Mouse (Mus musculus): Measurements from ENCODE around the gene Tmem107. TPM values are rescaled to one million over a fixed set of nuclear protein-coding genes. Genes with fewer than 3 reads are reported as not detected.

The Tmem107 gene
- polyA plus RNA-seq, 1 experiment from 2014 or later = 39.8 TPM

- Histone ChIP-seq H3K9ac (peak overlapping the region; percentile 69), H3K36me3 (peaks cover 44% of the 10 kb centered on the region), H3K27ac (0 out of 2 replicates have a peak overlapping the region, but pooled peaks have one; percentile 46), H3K4me2 (replicated peaks) (peak overlapping the region; percentile 93), H3K4me1 (peaks cover 51% of the 10 kb centered on the region), H3K4me3 (peak overlapping the region; percentile 52), H3K9me3 (no peaks in the 10 kb centered on the region), H3K27me3 (replicated peaks) (no peaks in the 10 kb centered on the region)
- ATAC-seq (ENCODE audit: low FRiP score, low read depth) = peak; percentile 38; the same call in 1 of the 2 replicates
- WGBS = 2% methylated on average over 23 of the region's 23 CpGs
Observed at GRCm38 (mm10) chr11:69099915-69100345, 29.3 kb downstream of the Tmem107 start.

GRCm38 (mm10) chr11:69100639-69101360 lies 30.2 kb downstream of the Tmem107 start:
- no peak overlapping the region for H3K27ac ChIP-seq
- peaks cover 52% of the 10 kb centered on the region for H3K36me3 ChIP-seq
- H3K4me1 ChIP-seq = peaks cover 45% of the 10 kb centered on the region
- ATAC-seq (ENCODE audit: low FRiP score, low read depth) = no peak
- H3K27me3 ChIP-seq (replicated peaks) = no peaks in the 10 kb centered on the region
- peak overlapping the region; percentile 69 for H3K9ac ChIP-seq
- H3K4me2 ChIP-seq (replicated peaks) = peak overlapping the region; percentile 93
- 91% methylated on average over 20 of the region's 20 CpGs for WGBS
- no peaks in the 10 kb centered on the region for H3K9me3 ChIP-seq
- peak overlapping the region; percentile 52 for H3K4me3 ChIP-seq

GRCm38 (mm10) chr11:69101604-69102402 lies 31.2 kb downstream of the Tmem107 start:
- no peak overlapping the region for H3K9ac ChIP-seq
- WGBS = 91% methylated on average over 21 of the region's 21 CpGs
- H3K4me2 ChIP-seq (replicated peaks) = no peak overlapping the region
- no peak overlapping the region for H3K4me3 ChIP-seq
- peaks cover 62% of the 10 kb centered on the region for H3K36me3 ChIP-seq
- H3K4me1 ChIP-seq = peaks cover 36% of the 10 kb centered on the region
- H3K27ac ChIP-seq = no peak overlapping the region
- no peak for ATAC-seq (ENCODE audit: low FRiP score, low read depth)
- no peaks in the 10 kb centered on the region for H3K9me3 ChIP-seq
- no peaks in the 10 kb centered on the region for H3K27me3 ChIP-seq (replicated peaks)

GRCm38 (mm10) chr11:69102403-69102725 lies 31.8 kb downstream of the Tmem107 start:
- peaks cover 68% of the 10 kb centered on the region for H3K36me3 ChIP-seq
- H3K4me3 ChIP-seq = no peak overlapping the region

GRCm38 (mm10) chr11:69103121-69103520 lies 32.5 kb downstream of the Tmem107 start:
- Histone ChIP-seq H3K4me3 (no peak overlapping the region), H3K4me1 (peaks cover 23% of the 10 kb centered on the region), H3K36me3 (peaks cover 75% of the 10 kb centered on the region), H3K4me2 (replicated peaks) (no peak overlapping the region), H3K27ac (no peak overlapping the region), H3K9me3 (no peaks in the 10 kb centered on the region), H3K27me3 (replicated peaks) (no peaks in the 10 kb centered on the region), H3K9ac (no peak overlapping the region)
- 97% methylated on average over 14 of the region's 14 CpGs for WGBS
- ATAC-seq (ENCODE audit: low FRiP score, low read depth) = no peak

More at GRCm38 (mm10) chr11:69102403-69102725, 31.8 kb downstream of the Tmem107 start:
- Histone ChIP-seq H3K27ac (no peak overlapping the region), H3K9ac (no peak overlapping the region), H3K4me1 (peaks cover 31% of the 10 kb centered on the region), H3K27me3 (replicated peaks) (no peaks in the 10 kb centered on the region), H3K4me2 (replicated peaks) (no peak overlapping the region), H3K9me3 (no peaks in the 10 kb centered on the region)
- ATAC-seq (ENCODE audit: low FRiP score, low read depth) = no peak
- WGBS = 91% methylated on average over 7 of the region's 7 CpGs

- H3K9me3 ChIP-seq = no peaks in the 10 kb centered on the region
- H3K4me3 ChIP-seq = no peak overlapping the region
- no peaks in the 10 kb centered on the region for H3K27me3 ChIP-seq (replicated peaks)
- WGBS = 91% methylated on average over 15 of the region's 15 CpGs
- H3K4me2 ChIP-seq (replicated peaks) = no peak overlapping the region
- H3K36me3 ChIP-seq = peaks cover 82% of the 10 kb centered on the region
- ATAC-seq (ENCODE audit: low FRiP score, low read depth) = no peak
- no peak overlapping the region for H3K27ac ChIP-seq
- no peak overlapping the region for H3K9ac ChIP-seq
- peaks cover 18% of the 10 kb centered on the region for H3K4me1 ChIP-seq
Observed at GRCm38 (mm10) chr11:69103531-69104435, 33.2 kb downstream of the Tmem107 start.

- Histone ChIP-seq H3K4me3 (no peak overlapping the region), H3K27ac (no peak overlapping the region), H3K9me3 (no peaks in the 10 kb centered on the region), H3K4me1 (peaks cover 12% of the 10 kb centered on the region), H3K4me2 (replicated peaks) (no peak overlapping the region), H3K36me3 (peaks cover 89% of the 10 kb centered on the region), H3K9ac (no peak overlapping the region), H3K27me3 (replicated peaks) (no peaks in the 10 kb centered on the region)
- 93% methylated on average over 14 of the region's 14 CpGs for WGBS
- ATAC-seq (ENCODE audit: low FRiP score, low read depth) = no peak
Observed at GRCm38 (mm10) chr11:69104487-69104886, 33.9 kb downstream of the Tmem107 start.

- Histone ChIP-seq H3K27me3 (replicated peaks) (no peaks in the 10 kb centered on the region), H3K4me2 (replicated peaks) (no peak overlapping the region), H3K9me3 (no peaks in the 10 kb centered on the region), H3K4me3 (no peak overlapping the region), H3K27ac (no peak overlapping the region), H3K4me1 (peaks cover 5% of the 10 kb centered on the region; the same call in 1 of the 2 replicates), H3K36me3 (peaks cover 90% of the 10 kb centered on the region), H3K9ac (no peak overlapping the region)
- 90% methylated on average over 6 of the region's 6 CpGs for WGBS
- ATAC-seq (ENCODE audit: low FRiP score, low read depth) = no peak
Observed at GRCm38 (mm10) chr11:69105227-69105626, 34.6 kb downstream of the Tmem107 start.

GRCm38 (mm10) chr11:69105796-69106195 lies 35.2 kb downstream of the Tmem107 start:
- H3K27me3 ChIP-seq (replicated peaks) = no peaks in the 10 kb centered on the region
- H3K36me3 ChIP-seq = peaks cover 87% of the 10 kb centered on the region
- no peak overlapping the region for H3K4me2 ChIP-seq (replicated peaks)
- no peak for ATAC-seq (ENCODE audit: low FRiP score, low read depth)
- H3K4me3 ChIP-seq = no peak overlapping the region
- no peak overlapping the region for H3K9ac ChIP-seq
- 81% methylated on average over 2 of the region's 2 CpGs for WGBS
- no peak overlapping the region for H3K27ac ChIP-seq
- no peaks in the 10 kb centered on the region for H3K9me3 ChIP-seq
- no peaks in the 10 kb centered on the region for H3K4me1 ChIP-seq

GRCm38 (mm10) chr11:69106299-69106698 lies 35.7 kb downstream of the Tmem107 start:
- H3K27ac ChIP-seq = no peak overlapping the region
- H3K36me3 ChIP-seq = peaks cover 82% of the 10 kb centered on the region
- no peak overlapping the region for H3K4me3 ChIP-seq
- H3K4me1 ChIP-seq = no peaks in the 10 kb centered on the region
- H3K27me3 ChIP-seq (replicated peaks) = no peaks in the 10 kb centered on the region
- H3K4me2 ChIP-seq (replicated peaks) = no peak overlapping the region
- no peak overlapping the region for H3K9ac ChIP-seq
- WGBS = 94% methylated on average over 11 of the region's 11 CpGs
- ATAC-seq (ENCODE audit: low FRiP score, low read depth) = no peak
- H3K9me3 ChIP-seq = no peaks in the 10 kb centered on the region

GRCm38 (mm10) chr11:69106842-69107241 lies 36.2 kb downstream of the Tmem107 start:
- peaks cover 77% of the 10 kb centered on the region for H3K36me3 ChIP-seq
- 92% methylated on average over 11 of the region's 11 CpGs for WGBS
- no peak overlapping the region for H3K27ac ChIP-seq
- no peaks in the 10 kb centered on the region for H3K4me1 ChIP-seq
- no peak overlapping the region for H3K4me2 ChIP-seq (replicated peaks)
- no peaks in the 10 kb centered on the region for H3K27me3 ChIP-seq (replicated peaks)
- no peak for ATAC-seq (ENCODE audit: low FRiP score, low read depth)
- no peak overlapping the region for H3K4me3 ChIP-seq
- no peak overlapping the region for H3K9ac ChIP-seq
- no peaks in the 10 kb centered on the region for H3K9me3 ChIP-seq

GRCm38 (mm10) chr11:69107676-69108075 lies 37.1 kb downstream of the Tmem107 start:
- Histone ChIP-seq H3K4me3 (no peak overlapping the region), H3K27ac (no peak overlapping the region), H3K36me3 (peaks cover 69% of the 10 kb centered on the region), H3K27me3 (replicated peaks) (no peaks in the 10 kb centered on the region), H3K9ac (no peak overlapping the region), H3K9me3 (no peaks in the 10 kb centered on the region), H3K4me2 (replicated peaks) (no peak overlapping the region), H3K4me1 (no peaks in the 10 kb centered on the region)
- WGBS = 92% methylated on average over 11 of the region's 11 CpGs
- no peak for ATAC-seq (ENCODE audit: low FRiP score, low read depth)

All from neural tube, embryonic 12.5 days (tissue).